Mouse (Mus musculus): ENCODE data around the gene Tlr7.

- TF ChIP-seq POLR2A (IDR thresholded peaks at IDR 0.05; ENCODE audit: borderline replicate concordance, extremely low read depth, low read depth, low read length) (no peak), CTCF (IDR thresholded peaks at IDR 0.05; ENCODE audit: insufficient read depth, low read length) (no peak)
These were observed 9.8 kb upstream of the Tlr7 start for GRCm38 (mm10) chrX:167340190-167340589.
